Mouse (Mus musculus): ENCODE results near the gene Slc30a5. TPM values are rescaled to one million over a fixed set of nuclear protein-coding genes. Genes with fewer than 3 reads are reported as not detected.
"Not testable (repeated sequence)": the region's sequence is repeated elsewhere in the genome, so short reads cannot be mapped to it uniquely, and the experiment has no call there.

Gene Slc30a5
- total RNA-seq (2021): 10 to 100 TPM; 28.9 to 32.2 TPM

DNA sequence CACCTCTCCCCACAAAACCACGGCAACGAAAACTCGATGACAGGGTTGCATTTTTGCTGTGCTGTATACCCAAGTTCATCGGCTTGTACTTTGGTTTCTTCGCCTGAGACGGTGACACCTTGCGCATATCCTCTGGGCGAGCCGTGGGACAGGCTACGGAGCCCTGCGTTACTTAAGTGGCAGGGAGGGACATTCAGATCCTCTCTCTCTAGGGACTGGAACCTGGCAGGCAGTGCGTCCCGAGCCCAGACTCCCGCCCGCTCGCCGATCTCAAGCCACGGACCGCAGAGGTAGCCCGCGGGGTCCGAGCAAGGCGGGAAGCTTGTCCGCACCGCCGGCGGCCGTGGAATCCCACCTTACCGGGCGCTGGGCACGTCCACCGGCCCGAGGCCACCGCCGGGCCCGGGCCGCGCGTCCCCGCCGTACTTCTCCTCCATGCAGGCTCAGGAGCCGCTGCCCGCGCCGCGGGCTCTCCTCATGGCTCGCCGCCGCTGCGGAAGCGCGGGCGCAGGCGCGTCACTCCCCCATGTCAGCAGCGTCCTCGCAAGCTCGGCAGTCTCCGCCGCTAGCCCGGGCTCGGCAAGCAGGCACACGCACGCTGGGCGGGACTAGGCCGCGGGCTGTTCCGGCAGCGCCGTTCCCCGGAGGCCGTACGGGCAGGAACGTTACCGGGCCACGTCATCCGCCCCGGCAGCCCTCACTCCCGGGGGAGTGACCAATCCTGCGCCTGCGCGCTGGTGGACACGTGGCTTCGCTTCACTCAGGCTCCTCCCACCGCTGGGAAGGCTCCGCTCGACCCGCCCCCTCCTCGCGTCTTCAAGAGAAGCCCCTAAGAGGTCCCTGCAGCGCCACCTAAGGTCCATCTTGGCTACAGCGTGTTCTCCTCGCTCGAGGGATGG, at the start of gene Slc30a5:
Gene Slc30a5, minus strand, starts transcription at position 687 of the 899 bp plus-strand sequence.
- DNase-seq: peak; percentile 99
- intact Hi-C loops (cut with DNase I): loop anchor here (1.0 kb wide), 1 partner anchor 89 kb away; the partner anchor contains the start of gene Mrps36

DNA sequence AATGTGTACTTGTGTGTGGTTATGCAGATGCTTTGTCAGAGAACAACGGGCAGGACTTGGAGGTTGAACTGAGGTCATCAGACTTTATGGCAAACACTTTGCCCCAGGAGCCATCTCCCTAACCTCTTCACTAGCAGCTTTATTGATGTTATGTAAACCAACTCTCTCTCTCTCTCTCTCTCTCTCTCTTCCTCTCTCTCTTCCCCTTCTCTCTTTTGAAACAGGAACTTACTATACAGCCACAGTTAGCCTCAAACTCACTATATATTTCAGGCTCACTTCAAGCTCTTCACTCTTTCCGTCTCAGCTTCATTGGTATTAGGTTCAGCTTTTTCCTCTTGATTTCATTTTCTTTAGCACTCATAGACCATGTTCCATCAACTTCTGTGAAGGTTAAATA, 48.7 kb upstream of the Slc30a5 start:
- intact Hi-C loops (cut with DNase I): no loop called here

GRCm38 (mm10) chr13:100879806-100880205, 46.6 kb upstream of the Slc30a5 start:
- intact Hi-C loops (cut with DNase I): no loop called here
- DNase-seq: no peak

More for the DNA sequence above, 48.7 kb upstream of the Slc30a5 start:
- no peak for DNase-seq

- intact Hi-C loops (cut with DNase I): no loop called here
Measured at GRCm38 (mm10) chr13:100879326-100879725, 46.1 kb upstream of the Slc30a5 start.

GRCm38 (mm10) chr13:100878264-100878663, 45.0 kb upstream of the Slc30a5 start:
- intact Hi-C loops (cut with DNase I): no loop called here
- no peak for DNase-seq

More at GRCm38 (mm10) chr13:100879326-100879725, 46.1 kb upstream of the Slc30a5 start:
- no peak for DNase-seq

DNA sequence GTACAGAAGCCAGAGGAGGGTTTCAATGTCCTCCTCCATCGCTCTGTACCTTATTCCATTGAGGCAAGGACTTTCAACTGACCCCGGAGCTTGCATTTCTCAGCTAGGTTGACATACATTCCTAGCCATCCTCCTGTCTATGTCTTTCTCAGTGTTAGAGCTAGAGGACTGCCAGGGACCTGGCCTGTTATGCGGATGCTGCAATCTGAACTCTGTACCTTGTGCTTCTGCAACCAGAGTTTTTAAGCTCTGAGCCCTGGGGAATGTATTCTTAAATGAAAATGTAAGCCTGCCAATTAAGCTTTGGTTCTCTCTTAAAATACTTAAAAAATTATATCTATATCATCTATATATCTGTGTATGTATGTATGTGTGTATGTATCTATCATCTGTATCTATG, 44.5 kb upstream of the Slc30a5 start:
- DNase-seq: no peak
- intact Hi-C loops (cut with DNase I): no loop called here

- DNase-seq: no peak
- intact Hi-C loops (cut with DNase I): no loop called here
Measured at GRCm38 (mm10) chr13:100875103-100875502, 41.9 kb upstream of the Slc30a5 start.

GRCm38 (mm10) chr13:100874588-100874987, 41.4 kb upstream of the Slc30a5 start:
- intact Hi-C loops (cut with DNase I): no loop called here
- DNase-seq: no peak

DNA sequence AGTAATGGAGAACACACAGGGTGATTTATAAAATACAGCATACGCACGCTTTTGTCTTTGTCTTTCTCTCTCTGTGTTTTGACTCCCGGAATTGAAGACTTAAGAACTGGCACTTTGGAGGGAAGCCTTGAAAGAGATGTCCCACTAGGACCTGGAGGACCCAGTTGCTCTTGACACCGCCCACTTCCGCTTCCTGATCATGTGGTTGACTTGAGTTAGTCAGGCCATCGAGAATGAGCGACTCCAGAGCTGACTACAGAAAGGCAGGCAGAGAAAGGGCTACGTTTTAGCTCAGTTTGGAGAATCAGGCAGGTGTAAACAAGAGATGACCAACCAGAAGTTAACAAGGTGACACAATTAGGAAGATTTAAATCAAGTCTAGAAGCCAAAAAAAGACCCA, 40.3 kb upstream of the Slc30a5 start:
- no peak for DNase-seq
- intact Hi-C loops (cut with DNase I): no loop called here

- intact Hi-C loops (cut with DNase I): no loop called here
- no peak for DNase-seq
Measured at GRCm38 (mm10) chr13:100871445-100872171, 38.4 kb upstream of the Slc30a5 start.

DNA sequence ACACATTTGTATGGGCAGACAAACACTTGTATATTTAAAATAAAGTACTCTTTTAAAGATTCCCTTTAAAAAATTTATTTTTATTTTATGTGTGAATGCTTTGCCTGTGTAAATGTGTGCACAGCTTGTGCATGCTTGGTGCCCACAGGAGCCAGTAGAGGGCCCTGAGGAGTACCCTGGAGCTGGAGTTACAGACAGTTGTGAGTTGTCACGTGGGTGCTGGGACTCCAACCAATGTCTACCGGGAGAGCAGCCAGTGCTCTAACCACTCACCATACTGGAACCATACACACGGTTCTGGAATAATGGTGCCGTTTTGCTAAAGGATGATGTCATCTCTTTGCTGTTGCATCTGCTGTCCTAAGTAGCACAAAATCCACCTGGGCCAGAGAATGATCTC, 36.6 kb upstream of the Slc30a5 start:
- DNase-seq: no peak
- intact Hi-C loops (cut with DNase I): no loop called here

DNA sequence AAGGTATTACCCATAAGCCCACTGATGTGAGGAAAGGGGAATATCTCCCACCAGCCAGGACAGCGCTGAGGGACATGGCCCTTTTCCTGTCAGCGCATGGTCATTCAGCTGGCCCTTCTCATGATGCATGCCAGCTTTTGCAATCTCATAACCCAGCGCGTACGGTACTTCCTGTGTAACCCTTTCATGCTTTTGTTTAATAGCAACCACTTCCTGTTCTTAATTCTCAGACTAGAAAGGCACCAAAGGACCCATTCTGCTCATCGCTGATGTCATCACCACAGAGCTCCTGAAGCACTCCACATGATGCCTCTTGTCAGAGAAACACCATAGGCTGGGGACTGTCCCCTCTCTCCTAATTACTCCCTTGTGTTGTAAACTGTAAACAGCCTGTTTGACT, 33.1 kb upstream of the Slc30a5 start:
- no peak for DNase-seq
- intact Hi-C loops (cut with DNase I): no loop called here

DNA sequence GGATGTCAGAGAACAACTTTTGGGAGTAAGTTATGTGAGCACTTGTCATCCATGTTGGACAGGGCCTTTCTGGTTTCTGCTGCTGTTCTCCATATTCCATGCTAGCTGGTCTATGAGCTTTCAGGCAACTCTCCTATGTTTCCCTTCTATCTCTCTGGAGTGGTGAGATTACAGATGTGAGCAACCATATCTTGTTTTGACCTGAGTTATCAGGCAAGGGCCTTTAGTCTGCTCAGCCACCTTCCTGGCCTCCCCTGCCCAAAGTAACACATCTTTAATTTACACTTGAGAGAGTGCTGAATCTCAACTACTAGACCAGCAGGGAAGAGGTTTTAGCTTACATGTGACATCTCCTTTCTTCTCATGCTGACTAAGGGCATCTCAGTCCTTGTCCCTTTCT, 32.5 kb upstream of the Slc30a5 start:
- intact Hi-C loops (cut with DNase I): no loop called here
- DNase-seq: no peak

DNA sequence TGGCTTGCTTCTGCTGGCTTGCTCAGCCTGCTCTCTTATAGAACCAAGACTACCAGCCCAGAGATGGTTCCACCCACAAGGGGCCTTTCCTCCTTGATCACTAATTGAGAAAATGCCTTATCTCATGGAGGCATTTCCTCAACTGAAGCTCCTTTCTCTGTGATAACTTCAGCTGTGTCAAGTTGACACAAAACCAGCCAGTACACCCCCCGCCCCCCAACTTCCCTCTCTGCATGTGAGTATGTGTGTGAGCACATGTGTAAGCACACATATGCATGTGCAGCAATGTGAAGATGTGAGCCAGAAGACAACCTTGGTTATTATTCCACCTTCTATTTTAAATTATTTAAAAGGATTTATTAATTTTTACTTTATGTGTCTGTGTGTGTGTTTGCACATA, 30.7 kb upstream of the Slc30a5 start:
- DNase-seq; intact Hi-C loops (cut with DNase I): not testable (repeated sequence)

- intact Hi-C loops (cut with DNase I): no loop called here
- no peak for DNase-seq
Measured at GRCm38 (mm10) chr13:100859117-100859516, 25.9 kb upstream of the Slc30a5 start.

DNA sequence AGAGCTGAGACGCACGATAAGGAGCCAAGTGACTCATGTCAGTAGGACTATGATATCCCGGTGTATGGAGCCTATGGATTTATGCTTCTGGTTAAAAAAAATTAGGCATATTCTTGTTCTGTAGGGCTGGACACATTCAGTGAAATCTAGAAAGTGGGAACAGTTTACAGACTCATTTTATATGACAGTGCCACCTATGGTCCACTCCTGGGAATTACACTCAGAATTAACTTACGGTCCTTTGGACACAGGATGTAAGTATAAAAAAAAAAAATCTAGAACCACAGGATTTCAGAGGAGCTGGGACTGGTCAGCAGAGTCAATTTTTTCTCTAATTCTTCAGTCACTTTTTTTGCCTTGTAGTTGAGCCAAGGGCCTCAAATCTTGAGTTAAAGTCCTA, 20.9 kb upstream of the Slc30a5 start:
- intact Hi-C loops (cut with DNase I): no loop called here
- DNase-seq: peak; percentile 49 to 65

GRCm38 (mm10) chr13:100853120-100853519, 19.9 kb upstream of the Slc30a5 start:
- DNase-seq: no peak
- intact Hi-C loops (cut with DNase I): no loop called here

DNA sequence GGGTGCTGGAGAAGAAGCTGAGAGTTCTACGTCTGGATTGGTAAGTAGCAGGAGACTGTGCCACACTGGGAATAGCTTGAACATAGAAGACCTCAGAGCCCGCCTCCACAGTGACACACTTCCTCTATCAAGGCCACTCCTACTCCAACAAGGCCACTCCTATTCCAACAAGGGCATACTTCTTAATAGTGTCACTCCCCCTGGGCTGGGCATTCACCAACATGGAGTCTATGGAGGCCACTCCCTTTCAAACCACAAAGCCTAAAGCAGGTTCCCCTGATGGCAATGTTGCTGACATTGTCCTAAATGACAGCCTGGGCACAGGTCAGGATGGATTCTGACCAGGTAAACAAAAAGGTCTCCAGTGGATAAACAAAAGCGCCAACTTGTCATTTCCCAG, 15.9 kb upstream of the Slc30a5 start:
- DNase-seq: no peak
- intact Hi-C loops (cut with DNase I): no loop called here

- intact Hi-C loops (cut with DNase I): no loop called here
- peak; percentile 35 to 48 for DNase-seq
Measured at GRCm38 (mm10) chr13:100846891-100847579, 13.8 kb upstream of the Slc30a5 start.

GRCm38 (mm10) chr13:100846254-100846653, 13.0 kb upstream of the Slc30a5 start:
- intact Hi-C loops (cut with DNase I): no loop called here
- DNase-seq: no peak

DNA sequence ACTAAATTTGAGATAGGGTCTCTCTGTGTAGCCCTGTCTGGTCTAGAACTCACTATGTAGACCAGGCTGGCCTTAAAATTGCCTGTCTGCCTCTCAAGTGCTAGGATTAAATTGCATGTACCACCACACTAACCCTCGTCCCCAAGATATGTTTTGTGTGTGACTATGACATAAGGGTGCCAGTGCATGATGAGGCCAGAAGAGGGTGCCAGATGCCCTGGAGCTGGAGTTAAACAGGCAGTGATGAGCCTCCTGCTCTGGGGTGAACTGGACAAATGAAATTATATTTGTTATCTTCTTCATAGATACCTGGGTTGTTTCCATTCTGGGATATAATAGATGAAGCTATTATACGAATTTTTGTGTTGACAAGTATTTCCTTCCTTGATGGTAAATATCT, 10.7 kb upstream of the Slc30a5 start:
- intact Hi-C loops (cut with DNase I): no loop called here
- DNase-seq: no peak
